Mouse (Mus musculus): ENCODE results near the gene Rdx. TPM values are rescaled to one million over a fixed set of nuclear protein-coding genes. Genes with fewer than 3 reads are reported as not detected.

Gene Rdx
- polyA plus RNA-seq (2017; shearing (Covaris generic)), result 89.6 TPM

GRCm38 (mm10) chr9:52047129-52047820, at the start of gene Rdx:
TSS of gene Rdx (plus strand) at chr9:52047173.

Other genes with a start within 250 kb of the Rdx start
- gene Fdx1, start 83.6 kb upstream of the Rdx start, polyA plus RNA-seq (2017; shearing (Covaris generic)), result 56.7 TPM
- gene Zc3h12c, start 121.4 kb downstream of the Rdx start, polyA plus RNA-seq (2017; shearing (Covaris generic)), result 2.1 TPM

Measured in CD4-positive, CD25-positive, alpha-beta regulatory T cell (primary cell).